Mouse (Mus musculus) limb, embryonic 11.5 days (tissue): Measurements from ENCODE around the gene Hic2. TPM values are rescaled to one million over a fixed set of nuclear protein-coding genes. Genes with fewer than 3 reads are reported as not detected.
A peak's percentile ranks its signal among the peaks of the same experiment; 100 is the strongest.

Source experiments
- ATAC-seq: fragments of 200-750 bp; cut with Nextera tagmentation; 2 replicates; pipeline ENCODE4 v1.8.0; 2017; ENCODE audit warnings: low read depth; ENCODE audit not compliant: insufficient number of reproducible peaks, low FRiP score, low TSS enrichment
- DNase-seq: peaks from one replicate; pipeline ENCODE4 v3.0.0-alpha.2; 2015; ENCODE audit warnings: low spot score
- H3K27ac ChIP-seq: fragments of 300-500 bp; sonication (generic); replicated peaks from 2 replicates; pipeline ENCODE4 v1.5.1; 2014; ENCODE audit warnings: low read depth, mild to moderate bottlenecking, low read length
- H3K27me3 ChIP-seq: fragments of 300-500 bp; sonication (generic); 2 replicates; pipeline ENCODE4 v1.6.1; 2014; ENCODE audit warnings: mild to moderate bottlenecking, low read length, mixed read lengths; ENCODE audit not compliant: control insufficient read depth, insufficient read depth
- H3K36me3 ChIP-seq: fragments of 300-500 bp; sonication (generic); 2 replicates; pipeline ENCODE4 v1.6.1; 2014; ENCODE audit warnings: mild to moderate bottlenecking, low read length, moderate library complexity, mixed read lengths; ENCODE audit not compliant: control insufficient read depth, insufficient read depth
- H3K4me1 ChIP-seq: fragments of 300-500 bp; sonication (generic); 2 replicates; pipeline ENCODE4 v1.6.1; 2014; ENCODE audit warnings: low read length, mixed read lengths; ENCODE audit not compliant: control insufficient read depth, insufficient read depth
- H3K4me2 ChIP-seq: fragments of 300-500 bp; sonication (generic); 2 replicates; pipeline ENCODE4 v1.6.1; 2014; ENCODE audit warnings: low read depth, mild to moderate bottlenecking, moderate library complexity; ENCODE audit not compliant: severe bottlenecking
- H3K4me3 ChIP-seq: fragments of 300-500 bp; sonication (generic); 2 replicates; pipeline ENCODE4 v1.5.1; 2014; ENCODE audit warnings: low read depth, low read length
- H3K9ac ChIP-seq: fragments of 300-500 bp; sonication (generic); 2 replicates; pipeline ENCODE4 v1.6.1; 2014; ENCODE audit warnings: mild to moderate bottlenecking, low read length
- H3K9me3 ChIP-seq: fragments of 300-500 bp; sonication (generic); 2 replicates; pipeline ENCODE4 v1.6.1; 2016; ENCODE audit warnings: low read length; ENCODE audit not compliant: control insufficient read depth
- WGBS: fragments of 180-500 bp; shearing (Covaris S2); extraction: QIAGEN DNeasy Blood & Tissue Kit; methylation state at CpG from one replicate; pipeline ENCODE4 v1.1.7; 2014; 5-methylcytosine and 5-hydroxymethylcytosine counted together
- polyA plus RNA-seq: library from polyadenylated mRNA; unstranded; fragments of >200 nt; fragmentation: Nextera tagmentation; extraction: Ambion mirVana; gene quantifications from 2 replicates; pipeline ENCODE4 v1.2.1, GENCODE M21; 2014

Hic2 gene
- polyA plus RNA-seq, 1 experiment from 2014 or later = 9.8 TPM

DNA sequence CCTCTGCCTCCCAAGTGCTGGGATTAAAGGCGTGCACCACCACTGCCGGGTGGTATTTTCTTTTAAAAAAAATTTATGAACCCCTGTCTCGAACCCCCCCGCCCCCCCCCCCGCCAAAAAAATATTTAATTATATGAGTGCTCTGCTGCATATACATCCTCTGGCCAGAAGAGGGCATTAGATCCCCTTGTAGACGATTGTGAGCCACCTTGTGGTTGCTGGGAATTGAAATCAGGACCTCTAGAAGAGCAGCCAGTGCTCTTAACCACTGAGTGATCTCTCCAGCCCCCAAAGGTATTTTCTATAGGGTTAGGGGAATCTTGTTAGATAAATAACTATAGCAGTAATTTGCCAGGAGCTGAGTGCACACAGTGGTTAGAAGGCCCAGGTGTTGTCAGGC, 28.4 kb upstream of the Hic2 start:
- no peaks in the 10 kb centered on the region for H3K36me3 ChIP-seq
- no peak overlapping the region for H3K9ac ChIP-seq
- H3K4me3 ChIP-seq = no peak overlapping the region
- no peak for DNase-seq
- WGBS = 5% methylated on average over 6 of the region's 6 CpGs
- no peak for ATAC-seq
- H3K4me1 ChIP-seq = peaks cover 6% of the 10 kb centered on the region; the same call in 1 of the 2 replicates
- peaks cover 12% of the 10 kb centered on the region; the same call in 1 of the 2 replicates for H3K27me3 ChIP-seq
- H3K27ac ChIP-seq = no peak overlapping the region
- no peak overlapping the region for H3K4me2 ChIP-seq
- no peaks in the 10 kb centered on the region for H3K9me3 ChIP-seq

DNA sequence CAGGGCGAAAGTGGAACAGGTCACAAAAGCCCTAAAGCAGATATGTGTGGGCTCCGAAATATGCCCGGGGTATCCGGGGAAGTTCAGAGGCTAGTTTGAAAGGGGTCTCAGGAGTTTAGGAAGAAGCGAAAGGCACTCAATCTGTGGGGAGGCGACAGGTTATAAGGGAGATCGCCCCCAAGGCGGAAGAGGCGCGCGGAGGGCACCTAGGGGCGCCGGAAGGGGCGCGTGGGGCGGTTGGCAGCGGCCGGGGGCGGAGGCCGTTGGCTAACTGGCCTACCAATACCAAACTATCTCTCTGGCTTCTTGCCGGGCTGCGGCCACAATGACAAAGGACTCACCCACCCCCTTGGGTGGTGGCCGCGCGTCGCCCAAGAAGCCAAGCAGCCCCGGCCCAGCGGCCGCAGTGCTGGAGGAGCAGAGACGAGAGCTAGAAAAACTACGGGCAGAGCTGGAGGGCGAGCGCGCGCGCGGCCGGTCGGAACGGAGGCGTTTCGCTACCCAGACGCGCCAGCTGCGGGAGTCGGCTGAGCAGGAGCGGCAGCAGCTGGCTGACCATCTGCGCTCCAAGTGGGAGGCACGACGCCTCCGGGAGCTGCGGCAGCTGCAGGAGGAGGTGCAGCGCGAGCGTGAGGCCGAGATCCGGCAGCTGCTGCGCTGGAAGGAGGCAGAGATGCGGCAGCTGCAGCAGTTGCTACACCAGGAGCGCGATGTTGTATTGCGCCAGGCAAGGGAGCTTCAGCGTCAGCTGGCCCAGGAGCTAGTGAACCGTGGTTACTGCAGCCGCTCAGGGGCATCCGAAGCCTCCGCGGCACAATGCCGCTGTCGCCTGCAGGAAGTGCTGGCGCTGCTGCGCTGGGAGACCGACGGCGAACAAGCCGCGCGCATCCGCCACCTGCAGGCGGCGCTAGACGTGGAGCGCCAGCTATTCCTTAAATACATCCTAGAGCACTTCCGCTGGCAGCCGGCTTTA, 24.7 kb upstream of the Hic2 start, which contains the start of gene Rimbp3:
Rimbp3 (plus strand) TSS at position 215 of the 973 bp plus-strand sequence.
- Histone ChIP-seq H3K27ac (peak within 1 kb of the TSS; percentile 26; the same call in 1 of the 2 replicates), H3K36me3 (no peaks in the 10 kb centered on the region), H3K4me2 (peak within 1 kb of the TSS; percentile 97), H3K9me3 (no peaks in the 10 kb centered on the region), H3K27me3 (peaks cover 19% of the 10 kb centered on the region), H3K9ac (peak within 1 kb of the TSS; percentile 58), H3K4me1 (peaks cover 10% of the 10 kb centered on the region; the same call in 1 of the 2 replicates), H3K4me3 (peak within 1 kb of the TSS; percentile 51)
- peak; percentile 74 for ATAC-seq
- under 1% methylated on average over 84 of the region's 85 CpGs for WGBS
- DNase-seq = peak; percentile 92

DNA sequence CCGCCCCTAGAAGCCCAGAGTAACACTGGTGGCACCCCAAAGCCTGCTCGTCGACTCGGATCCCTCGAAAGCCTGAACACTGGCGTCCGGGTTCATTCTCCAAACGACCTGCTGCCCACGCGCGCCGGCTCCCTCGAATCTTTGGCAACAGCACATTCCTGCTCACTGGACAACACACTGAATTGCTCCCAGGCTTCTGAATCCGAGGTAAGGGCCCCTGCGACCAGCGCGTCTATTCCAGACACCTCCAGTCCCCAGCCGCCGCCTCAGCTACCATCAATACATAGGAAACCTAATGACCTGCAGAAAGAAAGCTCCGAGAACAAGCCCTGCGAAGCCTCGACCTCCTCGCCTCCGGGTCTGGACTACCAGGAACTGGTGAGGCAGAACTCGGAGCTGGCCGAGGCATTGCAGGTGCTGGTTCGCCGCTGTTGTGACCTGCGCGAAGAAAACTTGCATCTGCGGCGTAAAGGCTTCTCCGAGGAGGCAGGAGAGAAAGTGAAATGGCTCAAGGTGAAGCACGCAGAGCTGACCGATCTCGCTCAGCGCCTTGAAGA, 23.9 kb upstream of the Hic2 start:
- peaks cover 10% of the 10 kb centered on the region; the same call in 1 of the 2 replicates for H3K4me1 ChIP-seq
- peak overlapping the region; percentile 51 for H3K4me3 ChIP-seq
- no peaks in the 10 kb centered on the region for H3K36me3 ChIP-seq
- no peaks in the 10 kb centered on the region for H3K9me3 ChIP-seq
- H3K9ac ChIP-seq = peak overlapping the region; percentile 34
- H3K27ac ChIP-seq = no peak overlapping the region
- 3% methylated on average over 36 of the region's 37 CpGs for WGBS
- peaks cover 19% of the 10 kb centered on the region for H3K27me3 ChIP-seq
- DNase-seq (no peak), ATAC-seq (no peak)
- H3K4me2 ChIP-seq = peak overlapping the region; percentile 97

DNA sequence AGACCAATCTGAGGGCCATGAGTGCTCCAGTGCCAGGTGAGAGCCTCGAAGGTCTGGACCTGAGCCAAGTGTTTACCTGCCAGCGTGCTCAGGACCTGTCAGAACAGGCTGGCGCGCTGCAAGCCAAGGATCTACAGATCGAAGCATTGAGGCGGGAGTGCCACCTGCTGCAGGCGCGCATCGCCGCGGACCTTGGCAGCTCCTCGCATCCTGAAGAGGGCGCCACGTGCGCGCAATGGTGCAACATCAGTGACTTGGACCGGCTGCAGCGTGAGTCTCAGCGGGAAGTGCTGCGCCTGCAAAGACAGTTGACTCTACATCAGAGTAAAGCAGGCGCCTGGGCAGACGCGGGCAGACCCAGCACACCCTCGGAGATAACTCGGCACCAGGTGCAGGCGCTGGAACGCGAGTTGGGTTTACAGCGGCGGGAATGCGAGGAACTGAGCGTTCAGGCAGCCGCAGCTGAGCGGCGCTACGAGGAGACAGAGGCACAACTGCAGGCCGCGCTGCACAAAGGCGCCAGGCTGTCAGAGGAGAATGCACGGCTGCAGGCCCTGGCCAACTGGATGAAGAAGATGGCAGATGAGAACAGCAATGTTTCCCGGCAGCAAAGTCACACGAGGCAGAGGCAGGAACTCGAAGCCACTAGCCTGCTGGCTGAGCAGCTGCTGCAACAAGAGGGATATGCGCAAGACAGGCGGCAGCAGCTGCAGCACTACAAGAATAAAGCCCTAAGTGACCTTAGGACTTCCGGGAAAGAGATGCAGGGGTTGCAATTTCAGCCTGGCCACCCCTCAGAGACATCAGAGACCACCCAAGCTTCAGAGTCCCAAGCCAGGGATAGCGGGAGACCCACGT, 23.2 kb upstream of the Hic2 start:
- WGBS = 7% methylated on average over 48 of the region's 48 CpGs
- Histone ChIP-seq H3K36me3 (no peaks in the 10 kb centered on the region), H3K9me3 (no peaks in the 10 kb centered on the region), H3K4me1 (peaks cover 10% of the 10 kb centered on the region; the same call in 1 of the 2 replicates), H3K27me3 (peaks cover 19% of the 10 kb centered on the region), H3K27ac (no peak overlapping the region), H3K4me2 (peak overlapping the region; percentile 97), H3K4me3 (peak overlapping the region; percentile 51), H3K9ac (peak overlapping the region; percentile 50)
- peak; percentile 58 for ATAC-seq
- DNase-seq = peak; percentile 93

DNA sequence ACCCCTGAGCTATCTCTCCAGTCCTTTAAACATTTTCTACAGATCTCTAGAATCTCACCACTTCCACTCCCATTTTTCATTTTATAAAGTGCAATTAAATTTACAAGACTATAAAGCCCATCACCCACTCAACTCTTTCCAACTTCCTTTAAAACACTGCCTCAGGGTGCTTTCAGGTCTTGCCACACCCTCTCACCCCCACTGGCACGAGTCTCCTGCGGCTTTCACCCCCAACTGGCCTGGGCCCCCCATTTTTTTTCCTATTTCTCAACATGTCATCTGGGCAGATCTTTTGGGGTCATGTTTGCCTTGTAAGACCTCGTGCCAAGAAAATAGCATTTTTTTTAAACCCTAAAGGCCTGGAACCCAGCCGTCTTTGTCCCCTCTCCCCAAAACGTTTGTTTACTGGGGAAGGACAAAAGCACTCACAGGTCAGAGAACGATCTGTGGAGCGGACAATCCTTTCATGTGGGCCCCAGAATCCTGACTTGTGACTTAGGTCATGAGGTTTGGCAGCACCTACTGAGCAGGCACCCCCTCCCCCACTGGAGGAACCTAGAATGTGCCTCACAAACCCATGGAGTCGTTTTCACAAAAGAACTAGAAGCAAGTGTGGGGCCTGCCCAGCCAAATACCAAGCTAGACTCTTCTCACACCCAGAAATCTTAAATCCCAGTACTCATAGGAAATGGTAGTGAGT, 16.3 kb upstream of the Hic2 start:
- ATAC-seq = no peak
- H3K4me3 ChIP-seq = no peak overlapping the region
- H3K4me1 ChIP-seq = 0 out of 2 replicates have a peak, but pooled peaks cover 5% of the 10 kb centered on the region
- DNase-seq = no peak
- 52% methylated on average over 8 of the region's 8 CpGs for WGBS
- no peaks in the 10 kb centered on the region for H3K27me3 ChIP-seq
- H3K36me3 ChIP-seq = no peaks in the 10 kb centered on the region
- no peaks in the 10 kb centered on the region for H3K9me3 ChIP-seq
- no peak overlapping the region for H3K9ac ChIP-seq
- H3K27ac ChIP-seq = no peak overlapping the region
- no peak overlapping the region for H3K4me2 ChIP-seq

DNA sequence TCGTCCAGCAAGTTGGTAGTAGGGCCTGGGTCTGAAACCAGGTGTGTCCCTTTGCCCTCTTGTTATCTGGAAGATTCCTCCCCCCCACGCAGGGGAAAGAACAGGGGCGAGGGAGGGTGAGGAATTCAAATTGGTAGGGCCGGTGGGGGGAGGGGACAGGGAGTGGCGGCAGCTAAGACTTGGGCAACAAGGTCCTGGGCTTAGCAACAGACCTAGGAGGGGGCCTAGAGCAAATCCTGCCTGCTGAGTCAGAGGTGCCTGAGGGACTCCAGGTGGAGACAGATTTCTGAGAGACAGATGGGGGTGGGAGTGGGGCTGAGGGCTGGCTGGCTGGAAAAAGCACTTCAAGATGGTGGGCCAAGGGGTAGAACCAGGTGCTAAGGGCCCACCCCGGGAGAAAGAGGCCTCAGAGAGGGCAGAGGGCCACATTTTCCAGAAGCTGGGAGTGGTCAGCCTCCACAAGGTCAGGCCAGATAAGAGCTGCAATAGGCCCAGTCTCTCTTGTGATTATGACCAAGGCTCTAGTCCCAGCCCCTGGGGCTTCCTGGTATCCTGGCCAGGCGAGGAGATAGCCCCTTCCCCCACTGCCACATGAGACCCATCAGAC, 13.1 kb upstream of the Hic2 start:
- H3K27ac ChIP-seq = no peak overlapping the region
- DNase-seq (no peak), ATAC-seq (no peak)
- no peak overlapping the region for H3K4me3 ChIP-seq
- H3K9me3 ChIP-seq = no peaks in the 10 kb centered on the region
- H3K4me2 ChIP-seq = no peak overlapping the region
- H3K4me1 ChIP-seq = 0 out of 2 replicates have a peak, but pooled peaks cover 5% of the 10 kb centered on the region
- whole genome bisulfite sequencing = 24% methylated on average over 7 of the region's 7 CpGs
- no peak overlapping the region for H3K9ac ChIP-seq
- H3K36me3 ChIP-seq = no peaks in the 10 kb centered on the region
- no peaks in the 10 kb centered on the region for H3K27me3 ChIP-seq

DNA sequence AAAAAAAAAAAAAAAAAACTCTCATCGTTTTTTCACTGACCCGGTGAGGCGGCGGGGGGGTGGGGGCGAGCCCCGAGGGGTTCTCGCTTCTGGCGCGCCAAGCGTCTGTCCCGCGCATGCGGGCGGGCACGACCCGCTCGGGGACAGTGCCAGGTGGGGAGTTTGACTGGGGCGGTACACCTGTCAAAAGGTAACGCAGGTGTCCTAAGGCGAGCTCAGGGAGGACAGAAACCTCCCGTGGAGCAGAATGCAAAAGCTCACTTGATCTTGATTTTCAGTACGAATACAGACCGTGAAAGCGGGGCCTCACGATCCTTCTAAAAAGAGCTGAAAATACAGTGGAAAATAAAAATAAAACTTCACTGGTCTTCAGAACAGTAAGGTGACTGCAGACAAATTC, 11.2 kb upstream of the Hic2 start:
- no peaks in the 10 kb centered on the region for H3K27me3 ChIP-seq
- no peak overlapping the region for H3K27ac ChIP-seq
- peak; percentile 98 for DNase-seq
- 37% methylated on average over 25 of the region's 25 CpGs for WGBS
- H3K36me3 ChIP-seq = no peaks in the 10 kb centered on the region
- H3K9me3 ChIP-seq = no peaks in the 10 kb centered on the region
- peak; percentile 100 for ATAC-seq
- no peak overlapping the region for H3K4me2 ChIP-seq
- 0 out of 2 replicates have a peak, but pooled peaks cover 5% of the 10 kb centered on the region for H3K4me1 ChIP-seq
- H3K9ac ChIP-seq = no peak overlapping the region
- no peak overlapping the region for H3K4me3 ChIP-seq
